Mouse (Mus musculus): ENCODE measurements around the gene Ppif.

- TF ChIP-seq POLR2A (IDR thresholded peaks at IDR 0.05; ENCODE audit: borderline replicate concordance, extremely low read depth, insufficient read depth, insufficient read length, poor library complexity, severe bottlenecking) (no peak), CTCF (IDR thresholded peaks at IDR 0.05; ENCODE audit: borderline replicate concordance, extremely low read depth, insufficient read depth, insufficient read length) (peak; percentile 71; the same call in 1 of the 2 replicates)
Measured at GRCm38 (mm10) chr14:25707691-25708181, 13.8 kb downstream of the Ppif start.

Measured in brain, embryonic 14.5 days (tissue).